Mouse (Mus musculus) lung, postnatal 36 days (tissue): Measurements from ENCODE around the gene Spo11.

Source experiments
- DNase-seq: peaks from one replicate; pipeline ENCODE4 v3.0.0; 2022; ENCODE audit warnings: mixed read lengths

Spo11 gene

DNA sequence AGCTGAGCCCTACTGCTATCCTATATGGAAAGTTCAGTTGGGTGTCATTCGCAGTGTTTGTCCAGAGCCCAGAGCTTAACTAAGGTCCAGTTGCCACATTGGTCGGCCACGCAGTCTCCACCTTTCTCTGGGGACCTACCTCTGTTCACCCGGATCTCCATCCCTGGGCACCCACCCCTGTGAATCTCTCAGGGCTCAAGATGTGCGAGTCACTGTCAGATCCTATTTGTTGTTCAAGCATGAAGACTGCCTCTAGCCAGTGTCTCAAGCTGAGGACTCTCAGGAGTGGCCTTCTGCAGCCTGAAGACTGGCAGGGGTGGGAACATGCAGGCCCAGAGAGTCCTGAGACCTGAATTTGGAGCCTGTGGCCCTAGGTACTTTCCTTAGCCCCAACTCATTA, 58.6 kb downstream of the Spo11 start:
- DNase-seq, result no peak

DNA sequence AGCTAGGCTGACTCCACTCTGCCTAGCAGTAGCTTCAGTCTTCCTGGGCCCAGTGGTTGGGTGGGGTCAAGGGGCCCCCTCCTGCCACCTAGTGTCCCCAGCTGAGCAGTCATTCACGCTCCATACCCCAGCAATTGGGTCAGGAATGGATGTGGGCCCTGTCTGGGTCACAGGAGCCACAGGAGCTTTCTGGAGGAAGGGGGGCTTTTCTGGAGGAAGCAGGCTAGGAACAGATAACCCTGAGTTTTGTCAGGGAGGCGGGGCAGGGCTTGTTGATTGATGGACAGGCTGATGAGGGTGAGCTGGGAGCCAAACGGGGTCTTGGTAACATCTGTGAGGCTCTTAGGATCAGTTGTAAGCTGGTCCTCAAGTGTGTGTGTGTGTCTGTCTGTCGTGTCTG, 59.1 kb downstream of the Spo11 start:
- DNase-seq, result no peak

DNA sequence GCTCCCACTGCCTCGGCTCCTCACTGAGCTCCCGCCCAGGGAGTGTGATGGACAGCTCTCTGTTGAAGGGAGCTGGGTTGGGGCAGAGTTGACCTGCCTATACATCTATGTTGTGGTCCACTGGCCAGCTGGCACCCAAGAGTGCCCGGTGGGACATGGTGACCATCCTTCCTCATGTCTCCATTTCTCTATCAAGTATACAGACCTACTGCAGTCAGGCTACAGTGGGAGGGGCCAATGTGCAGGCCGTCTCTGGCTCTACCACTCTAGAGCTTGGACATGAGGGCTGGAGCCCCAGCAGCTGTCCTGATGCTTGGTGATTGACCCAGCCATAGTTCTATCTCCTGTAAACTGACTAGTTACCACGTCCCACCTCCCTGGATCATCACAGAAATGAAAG, 59.8 kb downstream of the Spo11 start:
- no peak for DNase-seq

DNA sequence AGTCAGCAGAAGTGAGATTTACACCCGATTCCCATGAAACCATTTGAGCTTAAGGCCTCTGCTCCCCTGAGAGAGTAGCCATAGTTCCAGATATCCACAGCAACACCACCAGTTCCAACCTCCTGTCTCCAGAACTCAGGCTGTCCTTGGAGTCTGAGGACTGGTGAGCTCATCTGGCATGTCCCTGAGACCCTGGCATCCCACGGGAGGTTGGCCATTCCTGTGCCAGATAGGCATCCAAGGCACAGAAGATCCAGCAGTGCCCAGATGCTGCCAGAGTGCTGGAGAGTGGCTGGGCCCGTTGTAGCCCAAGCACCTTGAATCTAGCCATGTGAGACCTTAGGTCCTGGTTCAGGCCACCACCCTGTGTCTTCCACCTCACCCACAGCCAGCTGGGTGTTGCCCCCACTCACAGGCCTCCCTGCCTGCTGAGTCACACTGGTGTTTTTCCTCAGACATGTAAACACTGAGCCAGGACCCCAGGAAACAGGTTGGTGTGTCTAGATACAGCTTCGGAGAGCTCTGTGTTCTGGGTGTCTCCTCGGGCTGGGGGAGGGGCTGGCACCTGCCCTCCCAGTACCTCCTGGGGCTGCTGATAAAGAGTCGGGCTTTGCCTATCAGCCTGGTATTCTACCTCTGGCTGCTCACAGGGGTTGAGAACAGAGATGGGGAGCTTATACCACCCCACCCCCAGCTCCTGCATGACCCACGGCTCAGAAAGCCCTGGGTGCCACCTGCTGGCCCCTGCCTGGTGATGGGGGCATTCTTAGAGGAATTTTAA, 60.5 kb downstream of the Spo11 start:
- no peak for DNase-seq

DNA sequence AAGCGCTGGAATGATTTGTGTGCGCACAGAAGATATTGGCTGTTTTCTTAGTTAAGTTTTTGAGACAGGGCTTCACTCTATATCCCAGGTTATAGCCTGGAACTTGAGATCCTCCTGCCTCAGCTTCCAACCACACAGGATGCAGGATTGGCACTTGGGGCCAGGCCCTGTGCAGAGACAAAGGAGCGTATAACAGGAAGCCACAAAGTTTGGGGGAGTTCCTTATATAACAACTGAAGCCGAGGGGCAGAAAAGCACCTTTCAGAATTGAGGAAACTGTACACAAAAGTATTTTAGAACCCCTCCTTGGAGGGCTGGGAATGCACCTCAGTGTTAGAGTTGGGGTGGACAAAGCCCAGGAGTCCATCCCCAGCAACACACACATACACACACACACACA, 61.5 kb downstream of the Spo11 start:
- no peak for DNase-seq

DNA sequence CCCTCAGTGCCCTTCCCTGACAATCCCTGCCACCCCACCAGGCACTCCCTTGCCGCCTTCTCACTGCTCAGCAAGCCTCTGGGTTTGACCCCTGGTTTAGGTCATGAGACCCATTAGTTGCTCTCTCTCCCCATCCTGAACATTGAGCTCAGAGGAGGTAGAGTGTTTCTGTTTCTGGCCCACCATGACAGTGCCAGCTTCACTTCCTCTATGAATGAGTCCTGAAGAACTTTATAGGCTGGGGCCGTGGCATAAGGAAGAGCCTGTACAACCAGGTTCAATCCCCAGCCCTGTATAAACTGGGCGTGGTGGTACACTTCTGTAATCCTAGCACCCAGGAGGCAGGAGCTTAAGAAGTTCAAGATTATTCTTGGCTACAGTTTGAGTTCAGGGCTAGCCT, 63.3 kb downstream of the Spo11 start:
- DNase-seq, result no peak

DNA sequence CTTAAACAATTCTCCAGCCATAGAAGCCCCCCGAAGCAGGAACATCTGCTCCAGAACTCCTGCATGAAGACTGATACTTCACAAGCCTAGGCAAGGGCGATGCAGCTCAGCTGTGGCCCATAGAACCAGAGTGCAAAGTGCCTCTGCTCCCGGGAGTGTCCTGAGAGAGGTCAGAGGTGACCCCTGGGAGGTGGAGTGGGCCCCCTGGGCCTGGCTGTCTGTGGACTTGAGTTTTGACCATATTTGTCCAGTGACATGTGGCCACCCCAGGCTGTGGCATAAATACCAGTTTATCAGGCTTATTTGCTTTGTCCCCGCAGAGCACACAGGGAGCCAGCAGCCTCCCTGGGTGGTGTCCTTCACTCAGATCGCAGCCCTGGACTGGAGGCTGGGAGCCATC, 63.7 kb downstream of the Spo11 start:
- DNase-seq, result no peak

DNA sequence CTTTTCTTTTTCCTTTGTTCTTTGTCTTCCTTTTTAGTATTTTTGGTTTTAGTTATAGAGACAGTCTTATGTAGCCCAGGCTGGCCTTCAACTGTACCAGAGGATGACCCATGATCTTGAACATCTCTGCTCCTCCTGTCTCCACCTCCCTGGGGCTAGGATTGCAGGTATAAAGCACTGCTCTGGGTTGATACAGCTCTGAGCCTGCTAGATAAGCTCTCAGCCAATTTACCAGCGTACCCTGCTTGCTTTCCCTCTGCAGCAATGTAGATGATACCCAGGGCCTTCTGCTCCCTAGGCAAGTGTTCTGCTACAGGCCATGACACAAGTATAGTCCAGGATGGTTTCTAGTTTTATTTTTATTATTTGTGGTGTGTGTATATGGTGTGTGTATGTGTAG, 64.4 kb downstream of the Spo11 start:
- DNase-seq, result no peak

DNA sequence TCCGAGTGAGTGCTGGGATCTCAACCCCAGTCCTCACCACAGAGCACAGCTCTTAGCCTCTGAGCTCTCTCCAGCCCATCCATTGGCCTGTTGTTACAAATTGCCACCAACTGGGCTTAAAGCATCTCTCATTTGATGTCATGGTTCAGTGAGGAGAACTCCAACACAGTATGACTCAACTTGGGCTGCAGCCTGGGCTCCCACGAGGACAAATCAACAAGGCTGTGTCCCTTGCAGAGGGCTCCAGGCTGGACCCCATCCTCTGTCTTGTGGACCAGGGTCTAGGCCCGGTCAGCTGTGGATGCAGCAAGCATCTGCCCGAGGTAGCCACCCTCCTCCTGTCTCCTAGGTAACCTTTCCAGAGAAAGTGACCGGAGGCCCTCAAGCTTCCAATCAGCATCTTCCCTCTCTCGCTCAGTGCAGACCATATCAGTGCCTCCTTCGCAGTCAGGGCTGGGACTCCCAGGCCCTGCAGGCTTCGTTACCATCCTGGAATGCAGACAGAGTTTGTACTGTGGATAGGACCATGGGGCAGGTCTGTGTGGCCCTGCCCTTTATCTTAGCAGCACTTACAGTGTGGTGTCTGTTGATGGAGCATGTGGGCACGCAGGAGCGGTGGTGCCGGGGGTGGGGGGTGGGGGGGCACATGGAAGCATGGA, 65.1 kb downstream of the Spo11 start:
- DNase-seq, result no peak
